Mouse (Mus musculus) cerebellum, adult 2 months (tissue): Measurements from ENCODE around the gene Dnajc25. TPM values are rescaled to one million over a fixed set of nuclear protein-coding genes. Genes with fewer than 3 reads are reported as not detected.

ENCODE experiments used
- DNase-seq, 2 experiments: peaks; one replicate each; pipeline ENCODE4 v3.0.0; 2021
- H3K27ac ChIP-seq: fragments of 200-500 bp; 2 replicates; pipeline ENCODE4 v1.5.1; 2012; ENCODE audit warnings: low read length, control low read depth, inconsistent platforms; ENCODE audit not compliant: insufficient read depth
- H3K27me3 ChIP-seq: fragments of 200-500 bp; 2 replicates; pipeline ENCODE4 v1.6.1; 2012; ENCODE audit warnings: inconsistent platforms, mild to moderate bottlenecking, low read length, moderate library complexity; ENCODE audit not compliant: control insufficient read depth, insufficient read depth
- H3K4me1 ChIP-seq: fragments of 200-500 bp; 2 replicates; pipeline ENCODE4 v1.6.1; 2011; ENCODE audit warnings: low read length; ENCODE audit not compliant: control insufficient read depth, insufficient read depth
- H3K4me3 ChIP-seq: fragments of 200-500 bp; replicated peaks from 2 replicates; pipeline ENCODE3; 2011; ENCODE audit warnings: mild to moderate bottlenecking, low read depth, low read length, control low read depth; ENCODE audit not compliant: insufficient read depth
- CTCF ChIP-seq: fragments of 200-500 bp; IDR thresholded peaks from 2 replicates; pipeline ENCODE4 v1.5.1; 2011; ENCODE audit warnings: low read depth, mild to moderate bottlenecking, control low read depth, low read length, moderate library complexity, borderline replicate concordance; ENCODE audit not compliant: insufficient read depth
- POLR2A ChIP-seq: fragments of 200-500 bp; IDR thresholded peaks from 2 replicates; pipeline ENCODE4 v1.6.1; 2011; ENCODE audit warnings: low read length, control low read depth, borderline replicate concordance; ENCODE audit not compliant: insufficient read depth
- whole genome bisulfite sequencing: fragments of 180-500 bp; shearing (Covaris S2); methylation state at CpG from one replicate; pipeline ENCODE4 v1.1.7; 2018; 5-methylcytosine and 5-hydroxymethylcytosine counted together
- polyA plus RNA-seq: library from polyadenylated mRNA; depleted of rRNA; stranded (reverse); fragments of >200 nt; gene quantifications from 2 replicates; pipeline ENCODE4 v1.2.3, GENCODE M21; 2012; rRNA removed

The Dnajc25 gene
- polyA plus RNA-seq, 1 experiment: 3.7 TPM

DNA sequence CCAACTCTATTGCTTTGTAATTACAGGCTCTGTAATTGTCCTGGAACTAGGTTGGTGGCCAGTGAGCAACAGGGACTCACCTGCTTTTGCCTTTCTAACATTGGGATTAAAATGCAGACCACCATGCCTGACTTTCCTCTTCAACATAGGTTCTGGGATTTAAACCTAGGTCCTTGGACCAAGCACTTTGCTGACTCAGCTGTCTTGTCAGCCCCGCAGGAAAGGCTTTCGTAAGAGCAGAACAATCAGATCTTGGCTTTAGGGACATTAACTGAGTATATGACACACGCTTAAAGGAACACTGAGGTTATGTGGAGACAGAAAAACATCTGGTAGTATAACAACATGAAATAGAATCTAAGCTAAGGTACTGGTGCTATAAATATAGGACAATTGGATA, 63.1 kb downstream of the Dnajc25 start:
- H3K4me1 ChIP-seq: peaks cover 4% of the 10 kb centered on the region; the same call in 1 of the 2 replicates
- 91% methylated on average over 3 of the region's 3 CpGs for WGBS
- no peaks in the 10 kb centered on the region for H3K27me3 ChIP-seq
- H3K4me3 ChIP-seq: no peak overlapping the region
- TF ChIP-seq CTCF (no peak), POLR2A (no peak)
- no peak overlapping the region for H3K27ac ChIP-seq
- no peak for DNase-seq

DNA sequence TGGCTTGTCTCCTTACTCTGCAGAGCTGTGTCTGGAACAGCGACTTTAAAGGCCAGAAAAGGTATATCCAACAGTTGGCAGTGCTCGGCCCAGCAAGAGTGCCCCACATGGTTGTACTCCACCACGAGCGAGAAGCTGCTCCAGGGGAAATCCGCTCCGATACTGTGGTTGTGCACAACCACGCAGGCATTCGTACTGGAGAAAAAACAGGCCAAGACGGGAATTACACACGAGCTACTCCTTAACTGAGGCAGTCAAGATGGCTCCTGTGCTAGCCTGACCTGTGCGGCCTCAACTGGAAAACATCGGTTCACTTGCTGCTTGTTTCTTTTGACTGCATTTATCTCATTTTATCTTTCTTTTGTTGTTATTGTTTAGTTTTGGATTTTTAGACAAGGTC, 67.7 kb downstream of the Dnajc25 start:
- Histone ChIP-seq H3K4me1 (no peaks in the 10 kb centered on the region), H3K27ac (no peak overlapping the region), H3K4me3 (no peak overlapping the region), H3K27me3 (no peaks in the 10 kb centered on the region)
- WGBS: 54% methylated on average over 12 of the region's 12 CpGs
- DNase-seq: no peak
- TF ChIP-seq POLR2A (no peak), CTCF (no peak)

DNA sequence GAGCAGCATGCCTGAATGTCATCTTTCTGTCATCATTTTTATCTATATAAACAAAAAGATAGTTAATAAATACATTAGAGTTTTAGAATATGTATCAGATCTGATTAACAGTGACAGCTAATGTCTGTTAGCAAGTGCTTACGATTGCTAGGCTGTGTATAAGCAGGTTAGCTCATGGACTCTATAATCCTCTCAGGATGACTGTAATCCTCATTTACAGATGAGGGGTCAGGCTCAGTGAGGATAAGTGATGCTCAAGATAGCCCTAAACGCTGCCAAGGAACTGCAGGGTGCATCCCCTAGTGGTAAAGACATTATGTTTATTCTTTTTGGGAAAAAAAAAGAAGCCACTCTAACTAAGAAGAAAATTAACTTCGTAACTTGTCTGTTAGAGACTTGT, 74.4 kb downstream of the Dnajc25 start:
- no peak for TF ChIP-seq CTCF
- TF ChIP-seq POLR2A: no peak
- H3K27me3 ChIP-seq: no peaks in the 10 kb centered on the region
- DNase-seq: no peak
- H3K4me3 ChIP-seq: no peak overlapping the region
- H3K4me1 ChIP-seq: no peaks in the 10 kb centered on the region
- WGBS: 42% methylated on average over 3 of the region's 3 CpGs
- no peak overlapping the region for H3K27ac ChIP-seq

Other genes starting within 250 kb of the Dnajc25 start
- 0.18 and 0.27 TPM in 2 replicates for gene Olfr267, start 207.3 kb upstream of the Dnajc25 start, polyA plus RNA-seq
- 41.3 and 41.8 TPM in 2 replicates for gene Ecpas, start 82.3 kb upstream of the Dnajc25 start, polyA plus RNA-seq
- gene Zkscan16, start 51.4 kb upstream of the Dnajc25 start, polyA plus RNA-seq: 8.1 and 9.0 TPM in 2 replicates
- 1.1 and 1.7 TPM in 2 replicates for gene Ptgr1, start 7.9 kb upstream of the Dnajc25 start, polyA plus RNA-seq
- not detected in 2 replicates for gene Gm20503, start 8.1 kb downstream of the Dnajc25 start, polyA plus RNA-seq
- 24.5 and 26.2 TPM in 2 replicates for gene Gng10, start 40.0 kb downstream of the Dnajc25 start, polyA plus RNA-seq
- gene AI481877, start 143.9 kb downstream of the Dnajc25 start, polyA plus RNA-seq: not detected in 2 replicates
- 61.1 and 62.0 TPM in 2 replicates for gene Ugcg, start 194.2 kb downstream of the Dnajc25 start, polyA plus RNA-seq